Mouse (Mus musculus): ENCODE results near the gene Rnh1. TPM values are rescaled to one million over a fixed set of nuclear protein-coding genes. Genes with fewer than 3 reads are reported as not detected.
A peak's percentile ranks its signal among the peaks of the same experiment; 100 is the strongest.

Rnh1 gene
- total and polyA plus RNA-seq, 3 experiments = 71.4 to 94.5 TPM; not detected in 1

DNA sequence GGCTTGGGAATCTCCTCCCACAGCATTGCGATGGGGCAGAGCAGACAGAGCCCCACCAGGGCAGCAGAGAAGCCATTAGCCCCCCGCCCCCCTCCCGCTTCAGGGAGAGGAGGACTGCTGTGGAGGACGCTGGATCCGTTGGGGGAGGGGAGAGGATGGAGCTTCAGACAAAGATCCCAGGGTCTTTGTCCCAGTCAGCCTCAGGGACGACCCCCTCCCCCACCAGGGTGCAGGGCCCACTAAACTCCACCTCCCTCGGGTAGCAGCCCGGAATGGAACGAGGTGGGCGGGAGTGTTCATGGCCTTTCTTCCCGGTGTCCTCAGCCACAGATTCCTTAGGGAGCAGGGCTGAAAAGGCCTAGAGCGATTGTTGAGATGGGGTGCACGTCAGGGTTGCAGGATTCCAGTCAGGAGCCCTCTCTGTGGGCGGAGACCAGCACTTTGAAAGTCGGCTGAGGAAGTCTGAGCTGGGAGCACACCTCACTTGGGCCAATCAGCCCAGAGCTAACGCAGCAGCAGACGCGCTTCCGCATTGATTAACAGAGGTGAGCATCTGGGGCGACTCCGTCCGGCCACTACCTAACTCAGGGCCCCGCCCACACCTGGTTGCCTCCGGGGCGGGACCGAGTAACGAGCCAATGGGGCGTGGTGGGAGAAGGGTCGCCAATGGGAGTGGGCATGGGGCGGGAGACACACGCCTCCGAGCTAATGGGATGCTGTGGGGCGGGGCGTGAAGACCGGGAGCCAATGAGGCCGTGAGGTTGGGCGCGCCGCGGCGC, 42.6 kb upstream of the Rnh1 start, which contains the start of gene Rassf7 (continued):
- TF ChIP-seq HCFC1 (IDR thresholded peaks at IDR 0.05; ENCODE audit: low read depth, low read length) = peak; percentile 65; the same call in 1 of the 2 replicates
- TF ChIP-seq TBP (IDR thresholded peaks at IDR 0.05; ENCODE audit: low read depth, low read length) = no peak
- no peak for TF ChIP-seq USF2 (IDR thresholded peaks at IDR 0.05; ENCODE audit: borderline replicate concordance in 1 of 2, insufficient read depth in 1 of 2, low read depth in 1 of 2, low read length in 2 of 2)
- no peak for TF ChIP-seq RAD21 (IDR thresholded peaks at IDR 0.05; ENCODE audit: low read depth, low read length)
- no peak; the same call in 1 of the 2 replicates for TF ChIP-seq MAX (IDR thresholded peaks at IDR 0.05; ENCODE audit: low read length)
- TF ChIP-seq ZMIZ1 (IDR thresholded peaks at IDR 0.05; ENCODE audit: low read depth, low read length) = no peak; the same call in 1 of the 2 replicates
- no peak for TF ChIP-seq ZC3H11A (IDR thresholded peaks at IDR 0.05; ENCODE audit: low read depth, low read length)
- no peak for TF ChIP-seq POLR2AphosphoS2 (IDR thresholded peaks at IDR 0.05; ENCODE audit: low read length)
- TF ChIP-seq MXI1 (IDR thresholded peaks at IDR 0.05; ENCODE audit: low read depth, low read length) = 0 out of 2 replicates have a peak, but pooled peaks have one; percentile 46
- peak; percentile 14 to 23; a peak in 1 of 4 replicates for TF ChIP-seq EP300 (IDR thresholded peaks at IDR 0.05; ENCODE audit: low read depth in 1 of 2, low read length in 2 of 2)
- TF ChIP-seq MAZ (IDR thresholded peaks at IDR 0.05; ENCODE audit: low read depth, low read length) = no peak
- TF ChIP-seq MYC (IDR thresholded peaks at IDR 0.05; ENCODE audit: low read depth, low read length) = no peak
- TF ChIP-seq CHD2 (IDR thresholded peaks at IDR 0.05; ENCODE audit: low read length) = peak; percentile 58
- no peak for TF ChIP-seq CTCF (IDR thresholded peaks at IDR 0.05 in 2 of 3, conservative IDR thresholded peaks at IDR 0.05 in 1 of 3; ENCODE audit: control insufficient read depth in 1 of 3, insufficient read depth in 1 of 3, low read depth in 2 of 3, low read length in 3 of 3, poor library complexity in 1 of 3, severe bottlenecking in 1 of 3)

DNA sequence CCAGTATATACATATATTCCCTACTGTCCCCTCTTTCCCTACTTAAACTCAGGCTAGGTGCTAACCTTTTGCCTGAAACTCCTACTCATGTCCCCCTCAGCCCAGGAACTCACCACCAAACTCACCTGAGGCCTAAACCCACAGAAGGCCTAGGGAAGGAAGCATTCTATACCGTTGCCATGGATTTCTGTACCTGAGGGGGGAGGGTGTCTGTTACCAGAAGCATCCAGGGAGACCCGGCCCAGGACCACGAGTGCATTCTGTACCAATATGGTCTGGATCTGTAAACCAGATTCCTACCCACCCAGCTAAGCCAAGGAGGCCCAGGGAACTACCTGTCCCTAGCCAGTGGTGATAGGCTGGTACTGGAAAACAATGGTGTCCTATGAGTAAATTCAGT, 41.7 kb upstream of the Rnh1 start:
- Histone ChIP-seq H3K9ac (ENCODE audit: control insufficient read depth, low read depth, low read length, poor library complexity, severe bottlenecking) (no peak overlapping the region), H3K4me3 (ENCODE audit: control insufficient read depth in 1 of 2, insufficient read depth in 1 of 2, low read depth in 2 of 2, low read length in 2 of 2) (no peak overlapping the region), H3K27me3 (ENCODE audit: control insufficient read depth in 1 of 2, insufficient read depth in 2 of 2, low read length in 2 of 2) (peaks cover 0 to 1% of the 10 kb centered on the region in 2 experiments; a peak in 1 of 4 replicates), H3K79me2 (ENCODE audit: control insufficient read depth, insufficient read depth, low read length, poor library complexity) (no peaks in the 10 kb centered on the region; the same call in 1 of the 2 replicates), H3K27ac (ENCODE audit: control insufficient read depth, low read depth, low read length) (no peak overlapping the region), H3K36me3 (ENCODE audit: control insufficient read depth in 1 of 2, insufficient read depth in 2 of 2, low read length in 2 of 2) (no peaks in the 10 kb centered on the region; a peak in 1 of 4 replicates), H3K9me3 (replicated peaks; ENCODE audit: insufficient read depth, low read length) (no peaks in the 10 kb centered on the region), H3K4me1 (ENCODE audit: control insufficient read depth in 1 of 2, insufficient read depth in 2 of 2, low read length in 2 of 2) (peaks cover 0 to 10% of the 10 kb centered on the region in 2 experiments; a peak in 2 of 4 replicates)
- no peak for DNase-seq (ENCODE audit: low read depth, low spot score)
- TF ChIP-seq JUND (IDR thresholded peaks at IDR 0.05; ENCODE audit: low read depth, low read length) (no peak), ZMIZ1 (IDR thresholded peaks at IDR 0.05; ENCODE audit: low read depth, low read length) (no peak), TCF12 (IDR thresholded peaks at IDR 0.05; ENCODE audit: low read depth, low read length) (no peak), ZC3H11A (IDR thresholded peaks at IDR 0.05; ENCODE audit: low read depth, low read length) (no peak), EP300 (IDR thresholded peaks at IDR 0.05; ENCODE audit: low read depth in 1 of 2, low read length in 2 of 2) (no peak), SMC3 (IDR thresholded peaks at IDR 0.05; ENCODE audit: low read depth, low read length) (no peak), MYB (IDR thresholded peaks at IDR 0.05; ENCODE audit: low read depth, low read length) (no peak), CHD1 (IDR thresholded peaks at IDR 0.05; ENCODE audit: low read depth, low read length) (no peak), MAZ (IDR thresholded peaks at IDR 0.05; ENCODE audit: low read depth, low read length) (no peak), ZKSCAN1 (IDR thresholded peaks at IDR 0.05; ENCODE audit: low read depth, low read length) (no peak), ETS1 (IDR thresholded peaks at IDR 0.05; ENCODE audit: low read depth, low read length) (no peak), GABPA (IDR thresholded peaks at IDR 0.05; ENCODE audit: low read depth, low read length) (no peak), GATA1 (IDR thresholded peaks at IDR 0.05; ENCODE audit: low read depth, low read length) (no peak), POLR2AphosphoS2 (IDR thresholded peaks at IDR 0.05; ENCODE audit: low read length) (no peak), TBP (IDR thresholded peaks at IDR 0.05; ENCODE audit: low read depth, low read length) (no peak), USF2 (IDR thresholded peaks at IDR 0.05; ENCODE audit: borderline replicate concordance in 1 of 2, insufficient read depth in 1 of 2, low read depth in 1 of 2, low read length in 2 of 2) (no peak), ELF1 (IDR thresholded peaks at IDR 0.05; ENCODE audit: low read depth, low read length) (no peak)

Measured in MEL (cell line).